Mouse (Mus musculus) macrophage (primary cell): Measurements from ENCODE around the gene Hipk4. TPM values are rescaled to one million over a fixed set of nuclear protein-coding genes. Genes with fewer than 3 reads are reported as not detected.

Experiments
- H3K27ac ChIP-seq: fragments of 350-480 bp; formaldehyde crosslinking; 2 replicates; pipeline ENCODE4 v1.9.0; 2021
- H3K36me3 ChIP-seq: fragments of 350-480 bp; formaldehyde crosslinking; 2 replicates; pipeline ENCODE4 v1.9.0; 2021; ENCODE audit errors: inconsistent target
- H3K4me3 ChIP-seq: fragments of 350-480 bp; formaldehyde crosslinking; 2 replicates; pipeline ENCODE4 v1.9.0; 2021; ENCODE audit errors: inconsistent target
- H3K79me2 ChIP-seq: fragments of 350-480 bp; formaldehyde crosslinking; 2 replicates; pipeline ENCODE4 v1.9.0; 2021; ENCODE audit errors: inconsistent target
- WGBS: methylation state at CpG from one replicate; pipeline ENCODE4 v1.1.7; 2026; ENCODE audit warnings: inconsistent platforms; ENCODE audit not compliant: missing documents; 5-methylcytosine and 5-hydroxymethylcytosine counted together
- polyA plus RNA-seq: library from polyadenylated mRNA; stranded (reverse); fragments of 250-400 nt; gene quantifications from 3 replicates; pipeline ENCODE4 v1.2.4, GENCODE M21; 2018; ENCODE audit warnings: inconsistent platforms

Hipk4 gene
- polyA plus RNA-seq, 1 experiment from 2014 or later, result 0.04 TPM

GRCm38 (mm10) chr7:27572133-27572532, 49.1 kb downstream of the Hipk4 start:
- Histone ChIP-seq H3K36me3 (peaks cover 36% of the 10 kb centered on the region), H3K27ac (peak overlapping the region; percentile 96), H3K4me3 (no peak overlapping the region), H3K79me2 (peaks cover 32% of the 10 kb centered on the region)
- WGBS, result 79% methylated on average over 4 of the region's 4 CpGs

DNA sequence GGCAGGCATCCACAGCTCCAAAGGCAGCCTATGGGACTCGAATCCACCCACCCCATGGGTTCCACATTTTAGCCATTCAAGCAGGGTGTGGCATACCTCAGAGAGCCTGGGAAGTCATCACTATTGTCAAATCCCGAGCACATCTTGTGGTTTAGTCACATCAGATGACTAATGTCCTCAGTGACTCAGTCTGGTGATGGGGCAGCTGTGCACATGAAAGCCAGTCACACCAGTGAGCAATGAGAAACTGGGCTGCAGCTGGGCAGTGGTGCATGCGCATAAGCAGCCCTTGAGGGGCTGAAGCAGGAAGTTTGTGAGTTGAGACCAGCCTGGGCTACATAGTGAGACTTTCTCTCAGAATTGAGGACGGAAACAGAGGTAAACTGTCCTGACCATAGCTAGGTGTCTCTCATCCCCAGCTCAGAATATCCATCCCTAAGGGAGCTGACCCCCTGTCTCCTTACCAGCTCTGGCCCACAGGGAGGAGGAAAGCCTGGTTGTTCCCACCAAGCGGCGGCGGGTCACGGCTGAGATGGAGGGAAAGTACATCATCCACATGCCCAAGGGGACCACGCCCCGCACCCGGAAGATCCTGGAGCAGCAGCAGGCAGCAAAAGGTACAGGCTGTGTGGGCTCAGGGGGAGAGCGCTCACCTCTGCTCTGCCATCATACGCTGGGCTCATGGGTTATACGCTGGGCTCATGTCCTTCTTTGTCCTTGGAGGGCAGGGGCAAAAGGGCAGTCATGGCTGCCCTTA, 51.2 kb downstream of the Hipk4 start:
- peak overlapping the region; percentile 34 for H3K4me3 ChIP-seq
- peak overlapping the region; percentile 96 for H3K27ac ChIP-seq
- H3K79me2 ChIP-seq, result peaks cover 46% of the 10 kb centered on the region
- H3K36me3 ChIP-seq, result peaks cover 32% of the 10 kb centered on the region
- WGBS, result 76% methylated on average over 14 of the region's 14 CpGs

DNA sequence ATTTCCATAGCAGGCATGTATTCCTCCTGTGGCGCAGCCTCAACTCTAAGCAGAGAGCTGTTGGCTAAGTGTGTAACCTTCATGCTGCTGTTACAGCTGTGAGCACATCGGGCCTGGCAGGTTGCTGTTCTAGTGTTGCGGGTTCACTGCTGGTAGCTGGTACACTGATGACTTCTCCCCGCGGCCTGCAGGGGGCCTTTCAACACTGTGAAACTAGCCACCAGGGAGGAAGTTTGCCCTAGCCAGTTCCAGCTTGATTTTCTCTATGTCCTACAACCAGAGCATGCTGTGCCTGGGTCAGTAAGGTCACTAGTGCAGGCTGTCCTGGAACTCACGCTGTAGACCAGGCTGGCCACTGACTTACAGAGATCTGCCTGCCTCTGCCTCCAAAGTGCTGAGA, 53.8 kb downstream of the Hipk4 start:
- 63% methylated on average over 6 of the region's 6 CpGs for WGBS
- peaks cover 47% of the 10 kb centered on the region for H3K36me3 ChIP-seq
- H3K4me3 ChIP-seq, result no peak overlapping the region
- H3K27ac ChIP-seq, result peak overlapping the region; percentile 96
- peaks cover 72% of the 10 kb centered on the region for H3K79me2 ChIP-seq

DNA sequence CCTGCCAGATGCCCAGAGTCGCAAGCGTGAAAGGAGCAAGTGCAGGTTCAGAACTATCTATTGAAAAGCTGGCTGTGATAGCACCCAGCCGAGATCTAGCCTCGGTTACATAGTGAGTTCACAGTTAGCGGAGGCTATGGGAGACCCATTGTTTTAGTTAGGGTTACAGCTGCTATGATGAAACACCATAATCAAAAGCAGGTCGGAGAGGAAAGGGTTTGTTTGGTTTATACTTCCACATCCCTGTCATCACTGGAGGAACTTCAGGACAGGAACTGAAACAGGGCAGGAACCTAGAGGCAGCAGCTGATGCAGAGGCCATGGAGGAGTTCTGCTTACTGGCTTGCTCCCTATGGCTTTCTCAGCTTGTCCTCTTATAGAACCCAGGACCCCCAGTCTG, 54.5 kb downstream of the Hipk4 start:
- Histone ChIP-seq H3K27ac (peak overlapping the region; percentile 96), H3K36me3 (peaks cover 54% of the 10 kb centered on the region), H3K4me3 (no peak overlapping the region), H3K79me2 (peaks cover 71% of the 10 kb centered on the region)
- WGBS, result 61% methylated on average over 6 of the region's 6 CpGs

- H3K4me3 ChIP-seq, result no peak overlapping the region
- peaks cover 69% of the 10 kb centered on the region for H3K79me2 ChIP-seq
- H3K27ac ChIP-seq, result peak overlapping the region; percentile 96
- H3K36me3 ChIP-seq, result peaks cover 63% of the 10 kb centered on the region
- WGBS, result 95% methylated on average over 5 of the region's 7 CpGs
Measured at GRCm38 (mm10) chr7:27578465-27578864, 55.4 kb downstream of the Hipk4 start.

- H3K36me3 ChIP-seq, result peaks cover 61% of the 10 kb centered on the region
- no peak overlapping the region for H3K27ac ChIP-seq
- peaks cover 56% of the 10 kb centered on the region for H3K79me2 ChIP-seq
- H3K4me3 ChIP-seq, result no peak overlapping the region
- 96% methylated on average over 14 of the region's 14 CpGs for WGBS
Measured at GRCm38 (mm10) chr7:27580380-27581174, 57.5 kb downstream of the Hipk4 start.

Other genes starting within 250 kb of the Hipk4 start
- gene Ltbp4, start 185.6 kb upstream of the Hipk4 start, polyA plus RNA-seq, result not detected in 3 replicates
- gene Shkbp1, start 167.2 kb upstream of the Hipk4 start, polyA plus RNA-seq, result 21.9 to 44.4 TPM (median 32.6 TPM) in 3 replicates
- gene Gm20479, start 165.8 kb upstream of the Hipk4 start, polyA plus RNA-seq, result 0.64 to 1.2 TPM in 2 of 3 replicates, not detected in the other
- 0.04 to 0.22 TPM (median 0.16 TPM) in 3 replicates for gene Sptbn4, start 75.6 kb upstream of the Hipk4 start, polyA plus RNA-seq
- 251 to 318 TPM (median 262 TPM) in 3 replicates for gene Blvrb, start 75.3 kb upstream of the Hipk4 start, polyA plus RNA-seq
- gene Sertad3, start 49.5 kb upstream of the Hipk4 start, polyA plus RNA-seq, result 9.9 to 24.4 TPM (median 12.1 TPM) in 3 replicates
- gene Sertad1, start 36.4 kb upstream of the Hipk4 start, polyA plus RNA-seq, result 16.5 to 37.7 TPM (median 28.9 TPM) in 3 replicates
- gene Prx, start 23.9 kb upstream of the Hipk4 start, polyA plus RNA-seq, result 0.20 to 0.30 TPM (median 0.22 TPM) in 3 replicates
- 1,098 to 2,092 TPM (median 1,493 TPM) in 3 replicates for gene Pld3, start 30.0 kb downstream of the Hipk4 start, polyA plus RNA-seq
- 71.9 to 183 TPM (median 75.3 TPM) in 3 replicates for gene 2310022A10Rik, start 30.0 kb downstream of the Hipk4 start, polyA plus RNA-seq
- gene Akt2, start 68.3 kb downstream of the Hipk4 start, polyA plus RNA-seq, result 53.1 to 77.4 TPM (median 77.2 TPM) in 3 replicates
- gene Ttc9b, start 130.6 kb downstream of the Hipk4 start, polyA plus RNA-seq, result not detected in 3 replicates
- gene Map3k10, start 151.3 kb downstream of the Hipk4 start, polyA plus RNA-seq, result 4.3 to 16.5 TPM (median 9.5 TPM) in 3 replicates
- gene Zfp607b, start 166.1 kb downstream of the Hipk4 start, polyA plus RNA-seq, result 0.20 to 0.76 TPM (median 0.52 TPM) in 3 replicates
- 3.8 to 3.9 TPM (median 3.8 TPM) in 3 replicates for gene Zfp60, start 208.1 kb downstream of the Hipk4 start, polyA plus RNA-seq